Mouse (Mus musculus) liver, embryonic 15.5 days (tissue): ENCODE data around the gene Iqcf3. TPM values are rescaled to one million over a fixed set of nuclear protein-coding genes. Genes with fewer than 3 reads are reported as not detected.

Source experiments
- ATAC-seq: fragments of 200-750 bp; cut with Nextera tagmentation; 2 replicates; pipeline ENCODE4 v1.8.0; 2017; ENCODE audit warnings: moderate number of reproducible peaks, mild to moderate bottlenecking, moderate library complexity; ENCODE audit not compliant: insufficient read depth
- H3K27ac ChIP-seq: fragments of 300-500 bp; sonication (generic); replicated peaks from 2 replicates; pipeline ENCODE4 v1.5.1; 2015; ENCODE audit warnings: mild to moderate bottlenecking, inconsistent platforms
- H3K27me3 ChIP-seq: fragments of 300-500 bp; sonication (generic); 2 replicates; pipeline ENCODE4 v1.6.1; 2015; ENCODE audit warnings: mild to moderate bottlenecking, inconsistent platforms
- H3K36me3 ChIP-seq: fragments of 300-500 bp; sonication (generic); replicated peaks from 2 replicates; pipeline ENCODE4 v1.6.1; 2015; ENCODE audit warnings: moderate library complexity, mild to moderate bottlenecking, inconsistent platforms
- H3K4me1 ChIP-seq: fragments of 300-500 bp; sonication (generic); replicated peaks from 2 replicates; pipeline ENCODE4 v1.6.1; 2015; ENCODE audit warnings: inconsistent platforms
- H3K4me2 ChIP-seq: fragments of 300-500 bp; sonication (generic); 2 replicates; pipeline ENCODE4 v1.6.1; 2015; ENCODE audit warnings: moderate library complexity, mild to moderate bottlenecking, inconsistent platforms
- H3K4me3 ChIP-seq: fragments of 300-500 bp; sonication (generic); replicated peaks from 2 replicates; pipeline ENCODE4 v1.5.1; 2015; ENCODE audit warnings: mild to moderate bottlenecking, inconsistent platforms
- H3K9ac ChIP-seq: fragments of 300-500 bp; sonication (generic); 2 replicates; pipeline ENCODE4 v1.6.1; 2015; ENCODE audit warnings: moderate library complexity, mild to moderate bottlenecking, inconsistent platforms
- H3K9me3 ChIP-seq: fragments of 300-500 bp; sonication (generic); replicated peaks from 2 replicates; pipeline ENCODE4 v1.6.1; 2016; ENCODE audit warnings: inconsistent platforms
- WGBS: fragments of 180-500 bp; shearing (Covaris S2); methylation state at CpG from one replicate; pipeline ENCODE4 v1.1.7; 2015; ENCODE audit warnings: mixed read lengths; ENCODE audit not compliant: insufficient replicate concordance; 5-methylcytosine and 5-hydroxymethylcytosine counted together
- polyA plus RNA-seq: library from polyadenylated mRNA; unstranded; fragments of >200 nt; fragmentation: Nextera tagmentation; extraction: Ambion mirVana; gene quantifications from 2 replicates; pipeline ENCODE4 v1.2.1, GENCODE M21; 2015

The Iqcf3 gene
- polyA plus RNA-seq, 1 experiment from 2014 or later = not detected

DNA sequence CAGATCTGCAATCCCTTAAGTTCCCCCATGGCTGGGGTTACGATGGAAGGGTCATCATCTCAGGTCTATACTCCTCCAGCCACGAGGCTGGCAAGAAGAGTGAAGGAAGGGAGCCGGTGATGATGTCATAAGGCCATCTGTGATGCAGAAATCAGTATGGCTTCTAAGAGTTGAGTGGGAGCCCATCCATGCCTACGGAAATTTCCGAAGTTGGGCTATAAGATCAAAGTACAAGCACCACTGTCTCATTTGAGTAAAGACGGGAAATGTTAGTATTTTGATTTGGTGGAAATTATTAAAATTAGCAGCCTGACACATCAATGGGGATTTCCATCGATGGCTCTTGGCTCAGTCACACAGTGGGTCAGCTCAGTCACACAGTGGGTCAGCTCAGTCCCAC, 9.5 kb upstream of the Iqcf3 start, which contains the start of gene Iqcf4:
Iqcf4 (minus strand) TSS at position 101 of the 400 bp plus-strand sequence.
- 65% methylated on average over 7 of the region's 7 CpGs for WGBS
- no peaks in the 10 kb centered on the region for H3K27me3 ChIP-seq
- no peaks in the 10 kb centered on the region for H3K9me3 ChIP-seq
- no peak within 1 kb of the TSS for H3K4me3 ChIP-seq
- H3K4me2 ChIP-seq = no peak within 1 kb of the TSS
- no peaks in the 10 kb centered on the region for H3K36me3 ChIP-seq
- H3K9ac ChIP-seq = no peak within 1 kb of the TSS
- H3K27ac ChIP-seq = no peak within 1 kb of the TSS
- ATAC-seq = no peak
- H3K4me1 ChIP-seq = no peaks in the 10 kb centered on the region

DNA sequence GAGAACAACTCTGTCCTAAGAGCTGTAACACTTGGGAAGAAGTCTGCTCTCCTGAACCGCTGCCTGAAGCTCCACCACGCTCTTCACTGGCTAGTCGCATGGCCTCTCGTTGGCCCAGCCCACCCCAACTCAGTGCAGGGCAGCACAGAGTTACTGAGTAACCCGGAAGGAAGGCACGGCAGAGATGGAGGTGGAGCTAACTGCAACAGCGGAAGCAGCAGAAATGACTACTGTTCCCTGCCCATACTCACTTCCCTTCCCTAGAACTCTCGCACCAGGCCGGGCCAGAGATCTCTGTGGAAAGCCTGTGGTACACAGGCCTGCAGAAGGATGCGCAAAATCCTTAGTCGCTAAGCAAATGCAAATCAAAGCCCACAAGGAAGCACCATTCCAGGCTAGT, 5.0 kb upstream of the Iqcf3 start:
- WGBS = 31% methylated on average over 11 of the region's 11 CpGs
- ATAC-seq = peak; percentile 49
- no peaks in the 10 kb centered on the region for H3K4me1 ChIP-seq

DNA sequence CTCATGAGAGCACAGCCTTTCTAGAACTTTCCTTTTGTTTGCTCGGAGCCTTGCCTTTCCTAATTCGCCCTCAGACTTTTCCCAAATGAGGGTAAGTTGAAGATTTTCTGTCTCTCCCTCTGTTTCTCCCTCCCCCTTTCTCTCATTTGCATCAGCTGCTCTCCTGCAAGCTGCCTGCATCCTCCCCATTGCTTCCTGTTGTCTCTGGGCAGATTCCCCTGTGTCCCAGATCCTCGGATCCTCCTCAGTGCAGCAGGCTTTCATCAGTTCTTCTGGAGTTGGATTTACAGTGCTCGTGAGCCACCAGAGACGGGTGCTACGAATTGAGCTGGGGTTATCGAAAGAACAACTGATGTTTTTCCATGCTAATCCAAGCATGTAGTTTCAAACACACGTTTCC, 2.6 kb upstream of the Iqcf3 start:
- no peaks in the 10 kb centered on the region for H3K9me3 ChIP-seq
- H3K4me1 ChIP-seq = no peaks in the 10 kb centered on the region
- WGBS = 58% methylated on average over 8 of the region's 8 CpGs
- H3K4me2 ChIP-seq = no peak overlapping the region
- H3K27ac ChIP-seq = no peak overlapping the region
- H3K27me3 ChIP-seq = no peaks in the 10 kb centered on the region
- H3K4me3 ChIP-seq = no peak overlapping the region
- H3K9ac ChIP-seq = no peak overlapping the region
- H3K36me3 ChIP-seq = no peaks in the 10 kb centered on the region
- no peak for ATAC-seq

More for the DNA sequence above, 5.0 kb upstream of the Iqcf3 start:
- H3K9ac ChIP-seq = no peak overlapping the region
- H3K27ac ChIP-seq = no peak overlapping the region
- no peak overlapping the region for H3K4me3 ChIP-seq
- H3K27me3 ChIP-seq = no peaks in the 10 kb centered on the region
- H3K9me3 ChIP-seq = no peaks in the 10 kb centered on the region
- peak overlapping the region; percentile 18; the same call in 1 of the 2 replicates for H3K4me2 ChIP-seq
- no peaks in the 10 kb centered on the region for H3K36me3 ChIP-seq

- Histone ChIP-seq H3K4me3 (no peak overlapping the region), H3K9me3 (no peaks in the 10 kb centered on the region), H3K27me3 (no peaks in the 10 kb centered on the region), H3K4me1 (no peaks in the 10 kb centered on the region), H3K36me3 (no peaks in the 10 kb centered on the region), H3K27ac (no peak overlapping the region), H3K4me2 (no peak overlapping the region), H3K9ac (no peak overlapping the region)
- no peak for ATAC-seq
- 68% methylated on average over 11 of the region's 11 CpGs for WGBS
Observed at GRCm38 (mm10) chr9:106562291-106562690, 860 bp upstream of the Iqcf3 start.

- no peak overlapping the region for H3K27ac ChIP-seq
- H3K4me3 ChIP-seq = no peak overlapping the region
Observed at GRCm38 (mm10) chr9:106534975-106535374, 26.5 kb downstream of the Iqcf3 start.

DNA sequence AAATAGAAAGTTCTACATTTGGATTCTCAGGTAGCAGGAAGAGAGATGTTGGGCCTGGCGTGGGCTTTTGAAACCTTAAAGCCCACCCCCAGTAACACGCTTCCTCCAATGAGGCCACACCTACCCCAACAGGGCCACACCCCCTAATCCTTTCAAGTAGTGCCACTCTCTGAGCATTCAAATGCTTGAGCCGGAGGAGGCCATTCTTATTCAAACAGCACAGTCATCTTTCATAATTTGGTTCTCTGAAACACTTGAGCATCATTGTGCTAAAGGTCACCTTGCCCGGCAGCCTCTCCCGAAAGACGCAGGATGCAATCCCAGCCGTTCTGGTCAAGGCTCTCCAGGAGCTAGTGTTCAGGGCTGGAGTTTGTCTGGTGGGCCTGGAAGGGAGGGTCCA, 27.1 kb downstream of the Iqcf3 start:
- Histone ChIP-seq H3K27ac (no peak overlapping the region), H3K27me3 (no peaks in the 10 kb centered on the region), H3K4me1 (no peaks in the 10 kb centered on the region), H3K9me3 (no peaks in the 10 kb centered on the region), H3K36me3 (no peaks in the 10 kb centered on the region), H3K9ac (no peak overlapping the region), H3K4me2 (no peak overlapping the region), H3K4me3 (no peak overlapping the region)
- 76% methylated on average over 7 of the region's 7 CpGs for WGBS
- ATAC-seq = no peak

More at GRCm38 (mm10) chr9:106534975-106535374, 26.5 kb downstream of the Iqcf3 start:
- WGBS = 73% methylated on average over 11 of the region's 11 CpGs
- no peak overlapping the region for H3K9ac ChIP-seq
- no peaks in the 10 kb centered on the region for H3K9me3 ChIP-seq
- H3K27me3 ChIP-seq = no peaks in the 10 kb centered on the region
- H3K36me3 ChIP-seq = no peaks in the 10 kb centered on the region
- ATAC-seq = no peak
- no peaks in the 10 kb centered on the region for H3K4me1 ChIP-seq
- no peak overlapping the region for H3K4me2 ChIP-seq

DNA sequence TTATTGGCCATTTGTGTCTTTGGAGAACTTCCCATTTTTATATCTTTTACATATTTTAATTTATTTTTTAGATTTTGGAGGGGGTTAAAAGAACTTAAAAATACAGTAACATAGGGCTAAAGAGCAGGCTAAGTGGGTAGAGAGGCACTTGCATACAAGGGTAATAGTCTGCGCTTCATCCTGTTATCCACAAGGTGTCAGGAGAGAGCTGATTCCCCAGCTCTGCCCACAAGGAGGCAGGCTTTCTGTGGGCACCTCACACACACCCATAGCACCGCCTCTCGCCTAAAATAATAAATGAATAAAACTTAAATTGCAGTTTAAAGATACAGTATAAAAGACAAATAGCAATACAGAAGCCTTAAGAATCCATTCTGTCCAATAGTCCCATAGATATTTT, 29.6 kb downstream of the Iqcf3 start:
- WGBS = 14% methylated on average over 3 of the region's 3 CpGs
- H3K4me1 ChIP-seq = no peaks in the 10 kb centered on the region
- no peak overlapping the region for H3K4me3 ChIP-seq
- no peak overlapping the region for H3K27ac ChIP-seq
- no peak overlapping the region for H3K4me2 ChIP-seq
- no peak for ATAC-seq
- H3K36me3 ChIP-seq = no peaks in the 10 kb centered on the region
- no peaks in the 10 kb centered on the region for H3K27me3 ChIP-seq
- H3K9ac ChIP-seq = no peak overlapping the region
- no peaks in the 10 kb centered on the region for H3K9me3 ChIP-seq

GRCm38 (mm10) chr9:106519909-106520308, 41.5 kb downstream of the Iqcf3 start:
- no peak overlapping the region for H3K9ac ChIP-seq
- H3K4me1 ChIP-seq = no peaks in the 10 kb centered on the region
- H3K36me3 ChIP-seq = no peaks in the 10 kb centered on the region
- no peak for ATAC-seq
- WGBS = 44% methylated on average over 8 of the region's 8 CpGs
- H3K9me3 ChIP-seq = no peaks in the 10 kb centered on the region
- no peaks in the 10 kb centered on the region for H3K27me3 ChIP-seq
- H3K27ac ChIP-seq = no peak overlapping the region
- no peak overlapping the region for H3K4me2 ChIP-seq
- no peak overlapping the region for H3K4me3 ChIP-seq

GRCm38 (mm10) chr9:106519433-106519832, 42.0 kb downstream of the Iqcf3 start:
- no peak overlapping the region for H3K4me2 ChIP-seq
- 38% methylated on average over 2 of the region's 2 CpGs for WGBS

GRCm38 (mm10) chr9:106514273-106514672, 47.2 kb downstream of the Iqcf3 start, which contains the start of gene Iqcf5:
Gene Iqcf5, plus strand, starts transcription at chr9:106514573.
- no peak within 1 kb of the TSS for H3K4me3 ChIP-seq
- no peak within 1 kb of the TSS for H3K4me2 ChIP-seq
- ATAC-seq = no peak
- no peak within 1 kb of the TSS for H3K9ac ChIP-seq
- H3K36me3 ChIP-seq = no peaks in the 10 kb centered on the region
- no peak within 1 kb of the TSS for H3K27ac ChIP-seq
- no peaks in the 10 kb centered on the region for H3K27me3 ChIP-seq
- no peaks in the 10 kb centered on the region for H3K9me3 ChIP-seq
- H3K4me1 ChIP-seq = no peaks in the 10 kb centered on the region
- 70% methylated on average over 4 of the region's 4 CpGs for WGBS

More at GRCm38 (mm10) chr9:106519433-106519832, 42.0 kb downstream of the Iqcf3 start:
- no peaks in the 10 kb centered on the region for H3K4me1 ChIP-seq
- no peak for ATAC-seq
- no peaks in the 10 kb centered on the region for H3K36me3 ChIP-seq
- H3K27me3 ChIP-seq = no peaks in the 10 kb centered on the region
- H3K9me3 ChIP-seq = no peaks in the 10 kb centered on the region
- no peak overlapping the region for H3K9ac ChIP-seq
- no peak overlapping the region for H3K4me3 ChIP-seq
- no peak overlapping the region for H3K27ac ChIP-seq

DNA sequence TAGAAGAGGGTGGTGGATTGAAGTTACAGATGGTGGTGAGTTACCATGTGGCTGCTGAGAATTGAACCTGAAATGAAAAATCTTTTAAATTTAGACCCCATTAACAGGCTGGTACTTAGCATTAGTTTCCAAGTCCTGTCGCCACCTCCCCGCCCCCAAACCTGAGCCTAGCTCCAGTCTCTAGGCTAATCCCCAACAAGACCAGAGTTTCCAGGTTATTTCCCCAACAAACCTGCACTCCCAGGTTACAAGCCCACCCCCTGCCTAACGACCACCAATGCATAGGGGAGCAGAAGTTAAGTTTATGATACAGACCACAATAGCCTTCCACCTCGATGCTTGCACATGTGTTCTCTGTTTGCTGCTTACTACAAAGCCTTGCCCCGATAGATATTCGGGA, 47.9 kb downstream of the Iqcf3 start:
- no peaks in the 10 kb centered on the region for H3K9me3 ChIP-seq
- H3K36me3 ChIP-seq = no peaks in the 10 kb centered on the region
- no peaks in the 10 kb centered on the region for H3K27me3 ChIP-seq
- no peak overlapping the region for H3K4me2 ChIP-seq
- no peak overlapping the region for H3K27ac ChIP-seq
- H3K9ac ChIP-seq = no peak overlapping the region
- no peak overlapping the region for H3K4me3 ChIP-seq
- no peaks in the 10 kb centered on the region for H3K4me1 ChIP-seq
- no peak for ATAC-seq
- 66% methylated on average over 6 of the region's 6 CpGs for WGBS

GRCm38 (mm10) chr9:106512729-106513450, 48.5 kb downstream of the Iqcf3 start:
- ATAC-seq = no peak
- 40% methylated on average over 13 of the region's 13 CpGs for WGBS
- Histone ChIP-seq H3K4me2 (no peak overlapping the region), H3K27me3 (no peaks in the 10 kb centered on the region), H3K27ac (no peak overlapping the region), H3K4me1 (no peaks in the 10 kb centered on the region), H3K9me3 (no peaks in the 10 kb centered on the region), H3K9ac (no peak overlapping the region), H3K36me3 (no peaks in the 10 kb centered on the region), H3K4me3 (no peak overlapping the region)
